Mouse (Mus musculus) embryonic stem cell, embryonic (primary cell): ENCODE measurements around the gene 1810010H24Rik.

Experiments used
- CTCF ChIA-PET, 4 experiments: fragments of 300-600 bp in 2 of 4; fragments of 350-600 bp in 2 of 4; sonication (Branson Sonifier 250); formaldehyde crosslinking; loops; one replicate each; lab custom pipeline; 2022; ENCODE audit warnings: inconsistent platforms in 2 of 4; lab: Charles Lee
- POLR2A ChIA-PET, 4 experiments: fragments of 300-600 bp in 2 of 4; fragments of 350-600 bp in 2 of 4; sonication (Branson Sonifier 250); formaldehyde crosslinking; loops; one replicate each; lab custom pipeline; 2022; ENCODE audit warnings: antibody characterized with exemption in 4 of 4, inconsistent platforms in 1 of 4; lab: Charles Lee

Gene 1810010H24Rik

DNA sequence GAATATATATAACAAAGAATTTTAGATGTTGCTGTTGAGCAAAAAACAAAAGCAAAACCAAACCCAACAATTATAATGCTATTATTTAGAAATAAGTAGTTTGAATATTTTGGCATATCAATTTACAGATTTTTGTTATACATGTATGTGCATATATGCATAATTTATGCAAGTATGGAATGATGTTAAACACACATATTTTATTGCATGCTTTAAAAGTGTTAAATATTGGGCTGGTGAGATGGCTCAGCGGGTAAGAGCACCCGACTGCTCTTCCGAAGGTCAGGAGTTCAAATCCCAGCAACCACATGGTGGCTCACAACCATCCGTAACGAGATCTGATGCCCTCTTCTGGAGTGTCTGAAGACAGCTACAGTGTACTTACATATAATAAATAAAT lies 5.8 kb upstream of the 1810010H24Rik start:
- ChIA-PET POLR2A (interaction anchor here in 2 of 4 experiments (0.7 to 4.4 kb wide), 9 partner anchors 9 to 113 kb away, joined by 3 to 21 read pairs (median 3); partner anchors contain the start of gene Kpna2 (in 2 of the 2)), CTCF (interaction anchor here in 3 of 4 experiments (0.7 to 2.8 kb wide), 6 partner anchors 22 to 303 kb away, joined by 3 to 11 read pairs (median 8); no protein-coding TSS in a partner anchor)

DNA sequence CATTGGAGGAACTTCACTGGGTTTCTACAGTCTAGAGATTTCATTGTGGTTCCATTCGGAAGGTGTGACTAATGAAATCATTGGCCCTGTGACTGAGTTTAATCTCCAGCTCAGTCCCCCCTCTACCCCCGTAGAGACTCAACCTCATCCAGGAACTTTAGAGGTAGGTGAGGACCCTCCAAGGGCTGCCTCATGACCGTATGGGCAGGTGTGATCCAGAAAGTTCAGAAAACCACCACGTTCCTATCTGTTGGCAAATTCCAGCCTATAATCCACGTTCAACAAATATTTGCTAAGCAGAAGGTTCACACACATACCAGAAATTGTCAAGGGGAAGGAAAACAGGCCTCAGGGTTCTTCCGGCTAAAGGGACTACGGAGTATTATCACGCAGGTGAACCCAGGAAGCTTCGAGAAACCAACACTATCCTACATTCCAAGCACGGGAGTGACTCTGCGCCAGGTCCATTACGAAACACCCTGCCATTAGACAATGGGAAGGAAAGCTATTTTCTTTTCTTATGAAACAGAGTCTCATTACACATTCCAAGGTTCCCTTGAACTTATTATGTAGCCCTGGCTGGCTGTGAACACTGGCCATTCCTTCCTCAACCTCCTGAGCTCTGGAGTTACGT lies 3.3 kb upstream of the 1810010H24Rik start:
- POLR2A ChIA-PET = interaction anchor here in 3 of 4 experiments (0.8 to 2.6 kb wide), 13 partner anchors 10 to 234 kb away, joined by 3 to 16 read pairs (median 5); partner anchors contain the start of gene Kpna2 (in 2 of the 3)
- CTCF ChIA-PET = interaction anchor here in 1 of 4 experiments (0.6 to 1.9 kb wide), 4 partner anchors 8 to 132 kb away, joined by 3 to 10 read pairs (median 4); no protein-coding TSS in a partner anchor

DNA sequence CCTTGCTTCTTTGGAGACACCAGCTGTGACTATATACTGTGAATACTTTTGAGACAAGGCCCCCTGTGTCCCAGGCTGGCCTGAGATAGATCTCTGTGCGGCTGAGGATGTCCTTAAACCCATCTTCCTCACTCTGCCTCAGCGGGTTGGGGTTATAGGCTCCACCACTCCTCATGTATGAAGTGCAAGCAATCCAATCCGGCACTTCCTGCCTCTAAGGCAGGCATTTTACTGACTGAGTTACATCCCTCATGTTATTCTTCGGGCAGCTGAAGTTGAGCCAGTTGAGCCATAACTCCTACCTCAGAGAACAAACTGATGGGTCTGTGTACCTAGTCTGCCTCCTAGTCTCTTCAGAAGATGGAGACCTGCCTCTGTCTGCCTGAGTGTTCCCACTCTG lies 1.1 kb upstream of the 1810010H24Rik start:
- CTCF ChIA-PET = interaction anchor here in 1 of 4 experiments (0.7 to 3.6 kb wide), 2 partner anchors 8 to 10 kb away, joined by 3 to 34 read pairs; no protein-coding TSS in a partner anchor
- POLR2A ChIA-PET = interaction anchor here in 3 of 4 experiments (1.2 to 7.7 kb wide), 10 partner anchors 10 to 236 kb away, joined by 5 to 111 read pairs (median 12); partner anchors contain the start of genes Kpna2 (in 2 of the 3), Cep95 (in 1 of the 3) and Ddx5 (in 1 of the 3)

DNA sequence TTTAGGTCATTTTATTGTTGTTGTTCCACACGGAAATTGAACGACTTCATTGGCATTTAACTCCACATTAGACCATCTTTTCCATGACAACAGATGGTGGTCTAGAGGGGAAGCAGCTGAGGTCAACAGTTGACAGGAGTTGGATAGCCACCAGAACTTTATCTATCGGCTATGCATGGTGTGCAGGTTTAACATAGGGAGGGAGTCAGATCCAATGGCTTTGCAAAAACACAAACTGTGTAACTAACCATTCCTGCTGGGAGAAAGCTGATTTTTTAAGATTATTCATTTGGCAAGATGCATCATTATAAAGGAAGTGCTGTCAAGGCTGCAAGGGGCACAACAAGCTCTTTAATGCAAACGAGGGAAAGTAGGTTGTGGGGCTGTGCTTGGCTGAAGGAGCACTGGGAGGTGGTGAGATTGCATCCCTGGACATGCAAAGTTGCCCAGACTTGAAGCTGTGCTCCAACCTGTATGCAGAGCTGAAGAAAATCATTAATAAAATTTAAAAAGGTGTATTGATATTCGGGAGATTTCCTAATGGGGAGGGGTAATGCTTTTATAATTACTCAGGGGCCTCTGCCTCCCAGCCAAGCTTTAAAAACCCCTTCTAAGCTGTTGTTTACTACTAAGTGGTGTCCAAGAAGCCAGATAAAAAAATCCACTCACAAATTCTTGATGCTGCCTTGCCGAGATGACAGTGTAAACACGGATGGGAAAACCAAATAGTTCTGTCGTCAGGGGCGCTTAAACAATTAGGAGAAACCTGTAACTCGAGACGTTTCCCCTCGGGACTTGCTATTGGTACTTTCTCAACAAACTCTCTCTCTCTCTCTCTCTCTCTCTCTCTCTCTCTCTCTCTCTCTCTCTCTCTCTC lies 1.3 kb downstream of the 1810010H24Rik start:
- ChIA-PET POLR2A (interaction anchor here (0.5 to 7.7 kb wide), 31 partner anchors 9 to 526 kb away, joined by 3 to 111 read pairs (median 5); partner anchors contain the start of genes Kpna2 (in 2 of the 4), Bptf (in 1 of the 4), Cep95 (in 1 of the 4) and Ddx5 (in 1 of the 4)), CTCF (interaction anchor here in 3 of 4 experiments (0.6 to 3.6 kb wide), 7 partner anchors 8 to 484 kb away, joined by 3 to 34 read pairs (median 4); no protein-coding TSS in a partner anchor)

DNA sequence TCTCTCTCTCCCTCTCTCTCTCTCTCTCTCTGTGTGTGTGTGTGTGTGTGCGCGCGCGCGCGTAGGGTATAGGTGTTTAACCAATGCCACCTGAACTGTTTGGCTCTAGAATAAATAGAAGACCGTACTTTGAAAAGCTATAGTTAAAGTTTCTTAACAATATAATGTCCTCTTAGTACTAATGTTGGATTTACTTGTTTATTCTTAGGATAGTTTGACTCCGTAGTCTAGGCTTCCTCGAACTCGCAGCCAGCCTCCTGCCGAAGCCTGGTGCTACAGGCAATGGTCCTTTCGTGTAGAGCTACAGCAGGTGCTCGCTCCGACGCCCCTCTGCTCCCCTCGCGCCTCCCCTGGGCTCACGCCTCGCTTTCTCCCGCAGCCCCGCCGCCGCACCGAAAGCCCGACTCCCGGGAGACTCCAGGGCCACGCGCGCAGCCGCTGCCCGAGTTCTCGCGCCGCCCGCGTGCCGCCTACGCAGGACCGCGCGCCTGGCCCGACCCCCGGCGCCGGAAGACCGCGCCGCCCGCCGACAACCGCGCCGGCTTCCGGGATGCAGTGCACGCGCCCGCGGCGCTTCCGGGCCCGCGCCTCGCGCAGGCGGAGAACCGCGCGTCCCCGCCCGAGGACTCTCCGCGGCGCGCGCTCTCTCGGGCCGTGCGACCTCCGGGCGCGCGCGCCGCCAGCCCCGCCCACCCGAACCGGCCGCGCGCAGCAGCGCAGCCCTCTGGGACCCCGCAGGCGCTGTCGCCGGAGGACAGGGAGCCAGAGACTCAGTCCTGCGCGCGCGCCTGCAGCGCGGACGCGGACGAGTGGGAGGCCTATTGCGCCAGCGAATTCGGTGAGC lies 2.2 kb downstream of the 1810010H24Rik start:
- CTCF ChIA-PET = interaction anchor here in 2 of 4 experiments (1.2 to 3.6 kb wide), 5 partner anchors 9 to 13 kb away, joined by 3 to 34 read pairs (median 9); no protein-coding TSS in a partner anchor
- POLR2A ChIA-PET = interaction anchor here in 3 of 4 experiments (0.5 to 7.7 kb wide), 20 partner anchors 8 to 466 kb away, joined by 3 to 111 read pairs (median 8); partner anchors contain the start of gene Kpna2 (in 2 of the 3)

DNA sequence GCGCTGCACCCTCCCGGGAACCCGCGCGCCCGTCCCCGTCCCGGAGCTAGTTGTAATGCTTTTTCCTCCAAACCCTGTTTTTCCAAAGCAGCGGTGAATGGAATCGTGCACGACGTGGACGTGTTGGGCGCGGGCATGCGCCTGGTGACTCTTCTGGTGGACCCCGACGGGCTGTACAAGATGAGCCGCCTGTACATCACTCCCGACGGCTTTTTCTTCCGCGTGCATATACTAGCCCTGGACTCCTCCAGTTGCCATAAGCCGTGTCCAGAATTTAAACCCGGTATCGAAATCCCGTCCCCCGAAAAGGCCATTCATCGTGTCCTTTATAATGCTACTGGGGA lies 2.8 kb downstream of the 1810010H24Rik start:
- ChIA-PET CTCF (interaction anchor here in 2 of 4 experiments (1.2 to 2.9 kb wide), 4 partner anchors 9 to 104 kb away, joined by 3 to 15 read pairs (median 4); partner anchors contain the start of gene Bptf (in 1 of the 2)), POLR2A (interaction anchor here in 3 of 4 experiments (0.6 to 7.7 kb wide), 17 partner anchors 9 to 241 kb away, joined by 3 to 111 read pairs (median 7); partner anchors contain the start of gene Kpna2 (in 3 of the 3))

DNA sequence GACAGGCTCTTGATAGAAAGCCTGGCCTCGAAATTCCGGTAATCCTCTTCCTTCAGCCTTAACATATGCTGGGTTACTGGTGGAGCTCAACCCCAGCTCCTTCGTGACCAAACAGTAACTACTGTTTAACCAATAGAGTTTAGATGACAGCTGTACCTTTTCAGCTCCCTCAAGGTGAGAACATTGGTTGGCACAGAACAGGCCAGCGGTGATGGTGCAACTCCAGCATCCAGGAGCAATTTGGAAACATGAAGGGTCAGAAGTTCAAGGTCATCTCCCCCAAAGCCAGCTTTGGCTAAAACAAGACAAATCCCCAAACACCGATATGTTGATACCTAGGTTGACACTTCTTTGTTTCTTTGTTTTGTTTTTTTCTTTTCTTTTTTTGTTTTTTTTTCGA lies 3.3 kb downstream of the 1810010H24Rik start:
- ChIA-PET CTCF (interaction anchor here in 2 of 4 experiments (0.8 to 2.9 kb wide), 5 partner anchors 9 to 103 kb away, joined by 3 to 15 read pairs (median 3); partner anchors contain the start of gene Bptf (in 1 of the 2)), POLR2A (interaction anchor here in 3 of 4 experiments (0.6 to 7.7 kb wide), 16 partner anchors 9 to 125 kb away, joined by 3 to 111 read pairs (median 7); partner anchors contain the start of gene Kpna2 (in 3 of the 3))

DNA sequence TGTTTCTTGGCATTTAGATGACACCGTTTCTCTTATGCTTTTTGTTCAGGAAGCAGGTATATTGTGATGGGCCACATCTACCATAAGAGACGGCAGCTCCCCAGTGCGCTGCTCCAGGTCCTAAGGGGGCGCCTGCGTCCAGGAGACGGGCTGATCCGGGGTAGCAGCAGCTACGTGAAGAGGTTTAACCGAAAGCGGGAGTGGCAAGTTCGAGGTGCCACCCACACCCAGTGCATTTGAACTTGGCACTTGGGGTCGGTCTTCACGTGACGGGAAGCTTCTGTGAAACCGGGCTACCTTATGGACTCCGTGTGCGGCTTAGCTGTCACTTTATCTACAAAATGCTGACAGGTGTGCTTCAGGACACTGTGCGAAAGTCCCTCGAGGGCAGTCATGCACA lies 4.1 kb downstream of the 1810010H24Rik start:
- CTCF ChIA-PET = interaction anchor here in 3 of 4 experiments (0.6 to 2.9 kb wide), 7 partner anchors 8 to 103 kb away, joined by 3 to 15 read pairs (median 3); partner anchors contain the start of gene Bptf (in 1 of the 3)
- POLR2A ChIA-PET = interaction anchor here in 3 of 4 experiments (0.6 to 7.7 kb wide), 15 partner anchors 8 to 242 kb away, joined by 3 to 111 read pairs (median 5); partner anchors contain the start of gene Kpna2 (in 3 of the 3)

DNA sequence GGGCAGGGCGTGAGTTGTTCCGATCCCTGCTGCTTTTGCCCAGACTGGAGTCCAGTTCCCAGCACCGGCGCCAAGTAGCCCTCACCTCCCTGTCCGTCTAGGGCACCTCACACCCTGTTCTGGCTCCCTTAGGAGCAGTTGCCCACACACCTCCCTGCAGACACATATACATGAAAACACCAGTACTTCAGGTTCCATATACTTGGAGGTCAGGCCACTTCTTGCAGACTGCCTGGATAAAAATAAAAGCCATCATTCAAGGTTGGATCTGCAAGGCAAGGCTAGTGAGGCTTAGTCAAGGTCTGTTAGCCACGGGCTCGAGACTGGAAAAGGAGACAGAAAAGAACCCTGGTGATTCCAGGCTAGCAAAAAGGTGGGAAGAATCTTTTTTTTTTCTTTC lies 6.2 kb downstream of the 1810010H24Rik start:
- POLR2A ChIA-PET = no interaction called here
- CTCF ChIA-PET = no interaction called here

DNA sequence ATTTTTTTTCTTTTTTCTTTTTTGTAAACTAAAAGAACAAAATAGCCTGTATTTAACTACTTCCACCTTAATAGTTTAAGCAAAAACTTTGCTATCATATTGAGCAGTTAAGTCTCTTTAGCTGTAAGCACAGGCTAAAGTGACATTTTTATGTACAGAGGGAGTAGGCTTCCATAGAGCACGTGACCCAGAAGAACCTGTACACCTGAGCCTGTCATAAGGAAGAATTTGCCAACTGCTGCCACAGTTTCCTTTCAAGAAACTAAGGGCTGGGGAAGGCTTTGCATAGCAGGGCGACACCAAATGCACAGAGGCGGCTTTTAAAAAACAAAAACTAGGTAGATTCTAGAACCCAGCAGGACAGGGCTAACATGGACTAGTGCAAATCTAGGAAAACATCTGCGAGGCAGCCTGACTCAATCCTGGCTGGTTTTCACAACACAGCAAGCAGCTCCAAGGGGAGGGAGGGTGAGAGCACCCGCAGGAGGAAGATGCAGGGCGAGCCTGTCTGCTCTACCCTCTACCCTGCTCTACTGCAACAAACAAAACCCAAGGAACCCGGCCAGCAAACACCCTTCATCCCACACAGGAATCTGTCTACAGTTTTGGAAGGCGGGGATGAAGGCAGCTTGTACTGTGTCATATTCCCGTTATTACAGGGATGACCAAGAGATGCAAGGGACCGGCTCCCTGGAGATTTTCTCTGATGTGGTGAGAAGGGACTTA lies 8.8 kb downstream of the 1810010H24Rik start:
- ChIA-PET POLR2A (interaction anchor here in 2 of 4 experiments (0.6 to 12.3 kb wide), 12 partner anchors 7 to 469 kb away, joined by 3 to 111 read pairs (median 6); partner anchors contain the start of genes 1810010H24Rik (in 1 of the 2) and Kpna2 (in 1 of the 2)), CTCF (interaction anchor here in 2 of 4 experiments (0.6 kb wide), 2 partner anchors 36 to 100 kb away, joined by 3 to 4 read pairs; no protein-coding TSS in a partner anchor)

DNA sequence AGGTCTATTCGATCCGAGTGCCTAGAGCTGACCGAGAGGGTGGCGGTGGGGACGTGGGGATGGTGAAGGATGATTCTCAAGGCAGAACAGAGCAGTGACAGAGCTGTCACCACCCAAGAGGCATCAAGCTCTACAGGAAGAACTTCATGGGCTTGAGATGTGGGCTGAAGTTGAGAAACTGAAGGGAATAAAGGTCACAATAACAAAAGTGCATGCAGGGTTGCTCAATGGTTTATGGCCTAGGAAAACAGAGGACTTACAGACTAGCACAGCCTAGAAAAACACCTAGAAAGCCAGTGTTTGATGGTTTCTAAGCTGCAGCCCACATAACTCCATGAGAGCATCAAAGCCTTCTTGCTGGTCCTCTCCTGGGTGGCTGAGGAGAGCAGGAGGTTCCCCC lies 13.9 kb downstream of the 1810010H24Rik start:
- ChIA-PET POLR2A (interaction anchor here in 3 of 4 experiments (0.6 to 12.3 kb wide), 9 partner anchors 12 to 108 kb away, joined by 3 to 111 read pairs (median 4); partner anchors contain the start of gene 1810010H24Rik (in 2 of the 3)), CTCF (interaction anchor here in 3 of 4 experiments (0.7 to 1.5 kb wide), 4 partner anchors 18 to 115 kb away, joined by 3 to 6 read pairs (median 4); no protein-coding TSS in a partner anchor)

DNA sequence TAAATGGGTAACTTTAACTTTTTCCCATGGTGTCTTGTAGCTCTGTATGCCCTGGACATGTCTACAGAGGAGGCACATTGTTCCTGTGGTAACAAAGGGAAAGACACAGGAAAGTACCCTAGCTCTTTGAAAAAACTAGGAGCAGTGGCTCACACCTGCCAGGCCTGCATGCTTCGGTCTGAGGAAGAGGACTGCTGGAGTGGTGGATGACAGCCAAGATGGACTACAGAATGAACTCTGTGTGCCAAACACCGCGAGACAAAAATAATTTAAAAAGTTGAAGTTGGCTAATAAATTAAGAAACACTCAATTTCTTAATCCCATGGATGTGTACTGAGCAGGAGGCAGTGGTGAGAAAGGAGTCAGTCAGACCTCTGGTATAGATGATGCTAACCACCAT lies 15.9 kb downstream of the 1810010H24Rik start:
- ChIA-PET POLR2A (interaction anchor here in 2 of 4 experiments (1.1 to 12.3 kb wide), 5 partner anchors 9 to 116 kb away, joined by 3 to 111 read pairs (median 4); partner anchors contain the start of gene 1810010H24Rik (in 1 of the 2)), CTCF (interaction anchor here in 2 of 4 experiments (0.8 to 1.1 kb wide), 3 partner anchors 11 to 22 kb away, joined by 3 read pairs; no protein-coding TSS in a partner anchor)

DNA sequence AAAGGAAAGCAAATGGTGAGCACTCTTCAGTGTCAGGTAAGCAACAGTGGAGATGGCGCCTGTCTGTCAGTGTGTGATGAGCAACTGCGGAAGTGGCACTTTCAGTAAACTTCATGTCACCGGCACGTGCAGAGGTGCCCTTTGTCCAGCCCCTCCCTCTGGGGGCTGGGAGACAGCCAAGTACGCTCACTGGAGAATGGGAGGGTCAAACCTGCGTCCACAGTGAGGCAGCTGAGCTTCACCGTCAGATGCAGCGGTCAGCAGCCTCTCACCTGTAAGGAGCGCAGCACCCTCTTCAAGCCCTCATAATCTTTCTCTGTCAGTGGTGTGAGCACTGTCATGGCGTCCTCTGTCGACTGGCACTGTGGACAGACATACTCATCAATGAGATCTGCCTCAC lies 17.9 kb downstream of the 1810010H24Rik start:
- ChIA-PET CTCF (interaction anchor here in 1 of 4 experiments (1.0 to 2.2 kb wide), 3 partner anchors 14 to 54 kb away, joined by 3 to 10 read pairs (median 3); no protein-coding TSS in a partner anchor), POLR2A (interaction anchor here in 2 of 4 experiments (1.0 to 12.3 kb wide), 4 partner anchors 10 to 44 kb away, joined by 3 to 111 read pairs (median 4); partner anchors contain the start of genes 1810010H24Rik (in 1 of the 2) and Kpna2 (in 1 of the 2))

DNA sequence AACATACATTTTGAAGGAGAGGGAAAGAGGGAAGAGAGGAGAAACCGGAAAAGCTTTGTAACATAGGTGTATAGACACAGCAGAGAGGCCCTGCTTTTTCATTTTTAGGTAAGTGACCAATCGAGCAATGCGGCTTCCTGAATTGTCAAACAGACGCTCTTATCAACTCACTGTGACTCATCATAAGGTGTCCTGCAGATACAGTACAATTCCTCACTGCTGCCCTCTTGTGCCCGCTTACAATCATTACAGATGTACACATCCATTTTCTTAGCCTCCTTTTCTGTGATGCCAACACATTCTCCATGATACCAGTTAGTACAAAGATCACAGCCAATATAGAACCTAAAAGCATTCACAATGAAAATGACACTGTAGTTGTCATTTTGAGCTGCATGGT lies 18.8 kb downstream of the 1810010H24Rik start:
- CTCF ChIA-PET = interaction anchor here in 1 of 4 experiments (1.0 to 2.2 kb wide), 3 partner anchors 13 to 53 kb away, joined by 3 to 10 read pairs (median 3); no protein-coding TSS in a partner anchor
- POLR2A ChIA-PET = interaction anchor here in 1 of 4 experiments (0.9 to 12.3 kb wide), 5 partner anchors 11 to 31 kb away, joined by 3 to 111 read pairs (median 4); partner anchors contain the start of gene 1810010H24Rik

DNA sequence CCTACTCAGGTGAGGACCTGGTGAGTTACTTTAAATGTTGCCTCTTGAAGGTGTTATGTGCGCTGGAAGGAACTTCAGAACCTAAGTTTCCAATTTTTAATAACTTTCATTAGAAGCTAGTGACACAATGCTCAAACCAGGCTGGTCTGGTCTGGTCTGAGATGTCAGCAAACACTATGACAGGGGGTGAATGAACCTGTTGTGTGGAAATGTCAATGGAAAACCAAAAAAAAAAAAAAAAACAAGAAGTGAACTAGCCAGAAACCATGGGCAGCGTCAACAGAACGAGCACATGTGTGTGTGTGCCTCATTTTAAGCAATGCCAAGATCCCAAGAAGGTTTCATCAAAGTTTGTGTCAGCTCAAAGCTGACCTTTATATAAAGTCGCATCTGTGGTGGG lies 20.1 kb downstream of the 1810010H24Rik start:
- ChIA-PET POLR2A (interaction anchor here in 2 of 4 experiments (1.4 to 12.3 kb wide), 6 partner anchors 9 to 46 kb away, joined by 4 to 111 read pairs (median 7); partner anchors contain the start of genes 1810010H24Rik (in 1 of the 2) and Kpna2 (in 1 of the 2)), CTCF (interaction anchor here in 3 of 4 experiments (0.5 to 0.8 kb wide), 4 partner anchors 27 to 395 kb away, joined by 3 to 6 read pairs (median 3); no protein-coding TSS in a partner anchor)
